Mouse (Mus musculus) frontal cortex, adult 2 months (tissue): Measurements from ENCODE around the gene Mus81. TPM values are rescaled to one million over a fixed set of nuclear protein-coding genes. Genes with fewer than 3 reads are reported as not detected.

ENCODE experiments used
- DNase-seq, 2 experiments: peaks; one replicate each; pipeline ENCODE4 v3.0.0; 2022; ENCODE audit warnings: low spot score in 1 of 2; ENCODE audit errors: extremely low spot score in 1 of 2
- polyA plus RNA-seq: library from polyadenylated mRNA; depleted of rRNA; stranded (reverse); fragments of >200 nt; gene quantifications from 2 replicates; pipeline ENCODE4 v1.2.3, GENCODE M21; 2012

Gene Mus81
- polyA plus RNA-seq, 1 experiment: 42.4 TPM

DNA sequence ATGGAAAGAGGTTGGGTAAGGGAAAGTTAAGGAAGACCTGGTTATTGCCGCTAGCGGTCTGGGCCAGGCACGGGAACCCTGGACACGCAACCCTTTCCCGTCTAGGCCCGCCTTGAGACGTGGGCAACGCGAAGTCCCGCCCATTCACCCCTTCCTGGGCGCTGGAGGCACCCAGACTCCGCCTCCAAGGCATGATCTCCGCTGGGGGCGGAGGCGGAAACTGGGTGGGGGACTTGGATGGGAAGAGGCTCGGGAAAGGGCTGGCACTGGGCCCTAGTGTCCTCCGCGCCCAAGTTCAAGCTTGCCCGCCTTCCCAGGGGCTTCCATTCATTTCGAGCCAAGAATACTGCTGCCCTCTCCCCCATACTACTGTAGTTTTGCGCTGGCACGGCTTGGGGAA is 14.5 kb downstream of the Mus81 start, which contains the start of gene Efemp2:
Efemp2 (plus strand) TSS at position 235 of the 400 bp plus-strand sequence.
- peak in 1 of 2 experiments; percentile 70 for DNase-seq

DNA sequence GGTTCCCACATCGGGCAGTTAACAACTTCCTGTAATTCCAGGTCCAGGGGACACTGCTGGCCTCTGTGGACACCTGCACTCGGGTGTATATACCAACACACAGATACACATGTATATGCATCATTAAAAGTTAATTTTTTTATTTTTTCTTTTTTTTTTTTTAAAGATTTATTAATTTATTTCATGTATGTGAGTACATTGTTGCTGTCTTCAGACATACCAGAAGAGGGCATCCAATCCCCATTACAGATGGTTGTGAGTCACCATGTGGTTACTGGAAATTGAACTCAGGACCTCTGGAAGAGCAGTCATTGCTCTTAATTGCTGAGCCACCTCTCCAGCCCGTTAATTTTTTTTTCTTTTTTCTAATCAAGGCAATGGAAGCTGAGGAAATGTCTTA is 15.3 kb downstream of the Mus81 start:
- DNase-seq: no peak

DNA sequence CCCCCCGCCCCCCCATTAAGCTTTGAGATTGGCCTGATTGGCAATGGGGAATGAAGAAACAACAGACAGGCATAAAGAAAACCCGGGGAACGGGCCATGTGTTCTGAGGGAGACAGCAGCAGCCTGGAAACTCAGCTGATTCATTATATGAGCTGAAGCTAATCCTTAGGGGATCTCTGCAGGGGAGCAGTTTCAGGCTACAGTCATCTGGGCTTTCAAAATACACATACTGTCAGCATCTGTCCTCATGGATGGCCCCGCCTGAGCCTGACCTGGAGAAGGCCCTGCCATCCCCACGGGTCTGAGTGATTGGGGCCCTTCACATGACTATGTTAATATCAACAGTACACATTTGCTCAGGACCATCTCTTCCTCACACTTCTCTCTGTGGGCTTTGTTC is 16.4 kb downstream of the Mus81 start:
- no peak for DNase-seq

DNA sequence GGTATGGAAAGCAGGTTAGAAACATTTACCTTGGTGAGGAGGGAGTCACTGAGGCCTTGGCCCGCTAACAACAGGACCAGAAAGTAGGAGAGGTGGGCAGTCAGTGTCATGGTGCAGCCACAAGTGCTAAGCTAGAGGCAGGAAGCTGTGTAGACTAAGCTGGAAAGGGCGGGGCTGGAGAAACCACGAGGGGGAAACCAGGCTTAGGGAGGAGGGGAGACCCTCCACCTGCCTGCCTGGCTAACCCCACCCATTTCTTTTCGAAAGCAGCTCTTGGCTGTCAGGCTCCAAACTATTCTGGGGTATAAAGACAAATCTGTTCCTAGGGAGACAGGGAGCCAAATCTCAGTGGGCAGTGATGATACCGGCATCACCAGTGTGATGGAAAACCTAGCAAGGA is 19.8 kb downstream of the Mus81 start, which contains the start of gene Ctsw:
Ctsw (minus strand) TSS at position 134 of the 400 bp plus-strand sequence.
- no peak for DNase-seq

DNA sequence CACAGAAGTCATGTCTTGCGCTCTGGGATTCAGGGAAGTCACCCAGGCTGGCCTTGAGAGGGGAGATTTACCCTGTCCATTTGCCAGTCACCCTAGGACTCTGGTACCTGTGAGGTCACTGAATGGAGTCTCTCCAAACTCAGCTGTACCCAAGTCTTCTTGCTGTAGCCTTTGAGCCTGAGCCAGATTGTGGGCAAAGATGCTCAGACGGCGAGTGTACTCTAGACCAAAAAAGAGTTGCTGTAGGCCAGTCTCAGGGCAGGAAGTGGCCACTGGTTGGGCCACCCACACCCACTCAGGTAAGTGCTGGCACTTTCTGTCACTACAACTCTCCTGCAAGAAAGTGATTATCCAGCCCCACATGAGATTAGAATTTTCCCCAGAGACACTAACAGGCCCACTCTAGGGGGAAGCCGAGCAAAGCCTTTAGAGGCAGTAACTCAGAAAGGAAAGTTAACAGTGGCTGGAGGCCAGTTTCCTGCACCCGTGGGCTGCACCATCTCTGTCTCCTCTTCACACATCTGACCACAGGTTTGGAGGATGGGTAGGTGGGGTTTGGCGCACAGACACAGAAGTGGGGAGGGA is 21.2 kb downstream of the Mus81 start:
- no peak for DNase-seq

DNA sequence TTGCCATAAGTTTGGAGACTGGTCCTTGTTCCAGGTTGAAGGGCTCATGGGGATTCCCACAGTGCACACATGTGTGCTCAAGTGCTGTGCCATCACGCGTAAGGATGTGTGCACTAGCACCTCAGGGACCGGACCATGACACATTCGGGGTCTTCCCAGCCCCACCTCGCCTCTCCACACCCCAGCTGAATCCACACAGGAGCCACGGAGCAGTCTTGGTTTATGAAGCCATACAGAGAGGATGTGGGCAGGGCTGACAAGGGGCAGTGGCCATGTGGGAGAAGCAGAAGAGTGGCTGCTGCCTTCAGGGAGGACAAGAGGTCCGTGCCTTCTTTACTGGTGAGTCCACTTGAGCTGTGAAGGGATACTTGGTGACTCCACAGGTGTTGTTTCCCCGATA is 23.2 kb downstream of the Mus81 start:
- DNase-seq: no peak

DNA sequence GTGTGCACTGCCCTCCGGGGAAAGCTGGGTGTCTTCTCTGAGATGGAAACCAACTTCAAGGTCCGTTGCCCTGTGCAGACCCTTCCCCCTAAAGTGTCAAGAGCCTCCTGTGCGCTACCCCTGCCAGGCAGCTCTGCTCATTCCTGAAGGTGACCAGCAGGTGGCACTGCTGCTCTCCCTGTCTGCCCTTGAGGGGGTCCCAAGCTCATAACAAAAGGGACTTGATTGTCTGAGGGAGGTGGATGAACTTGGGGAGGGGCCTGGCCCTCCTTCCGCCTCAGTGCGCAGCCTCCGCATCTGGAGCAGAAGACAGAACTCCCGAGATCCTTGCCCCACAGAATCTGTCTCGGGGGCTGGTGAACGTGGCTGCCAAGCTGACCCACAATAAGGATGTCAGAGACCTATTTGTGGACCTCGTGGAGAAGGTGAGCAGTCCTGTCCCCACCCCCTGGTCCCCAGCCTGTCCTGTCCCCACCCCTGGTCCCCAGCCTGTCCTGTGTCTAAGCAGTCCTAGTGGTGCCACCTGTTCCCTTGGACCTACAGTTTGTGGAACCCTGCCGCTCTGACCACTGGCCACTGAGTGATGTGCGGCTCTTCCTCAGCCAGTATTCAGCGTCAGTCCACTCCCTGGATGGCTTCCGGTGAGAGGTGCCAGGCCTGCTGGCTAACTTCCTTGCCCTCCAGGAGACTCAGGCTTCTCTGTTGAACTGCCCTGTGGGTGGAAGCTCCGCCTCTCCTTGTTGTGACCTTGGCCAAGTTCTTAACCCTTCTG is 24.2 kb downstream of the Mus81 start:
- peak in 1 of 2 experiments; percentile 56 for DNase-seq

DNA sequence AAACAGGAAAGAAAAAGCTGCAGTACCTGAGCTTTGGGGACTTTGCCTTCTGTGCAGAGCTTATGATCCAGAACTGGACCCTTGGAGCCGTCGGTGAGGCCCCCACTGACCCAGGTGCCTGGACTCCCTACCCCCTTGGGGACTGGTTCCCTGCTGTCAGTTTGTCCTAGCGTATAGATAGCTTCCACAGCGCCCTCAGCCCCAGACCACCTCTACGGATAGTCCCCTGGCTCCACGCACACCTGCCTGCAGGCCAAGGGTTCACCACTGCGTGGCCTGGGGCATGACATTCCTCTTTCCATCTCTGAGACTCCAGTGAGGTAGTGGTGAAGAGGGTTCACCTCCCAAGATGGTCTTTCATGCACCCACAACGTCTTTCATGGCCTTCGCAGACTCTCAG is 25.0 kb downstream of the Mus81 start:
- DNase-seq: no peak

DNA sequence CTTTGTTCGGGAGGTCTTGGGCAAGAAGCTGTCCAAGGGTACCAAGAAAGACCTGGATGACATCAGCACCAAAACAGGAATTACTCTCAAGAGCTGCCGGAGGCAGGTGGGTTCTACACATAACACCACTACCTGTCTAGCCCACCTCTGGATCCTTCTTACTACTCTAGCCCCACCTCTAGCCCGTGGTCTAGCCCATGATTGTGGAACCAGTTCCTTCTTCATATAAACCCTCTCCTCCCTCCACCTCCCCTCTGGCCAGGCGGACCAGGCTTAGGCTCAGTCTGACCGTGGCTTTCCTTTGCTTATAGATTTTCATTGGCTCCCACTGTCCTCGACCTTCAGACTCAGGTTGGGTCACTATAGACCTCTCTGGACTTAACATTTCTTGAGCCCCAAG is 26.8 kb downstream of the Mus81 start:
- no peak for DNase-seq

DNA sequence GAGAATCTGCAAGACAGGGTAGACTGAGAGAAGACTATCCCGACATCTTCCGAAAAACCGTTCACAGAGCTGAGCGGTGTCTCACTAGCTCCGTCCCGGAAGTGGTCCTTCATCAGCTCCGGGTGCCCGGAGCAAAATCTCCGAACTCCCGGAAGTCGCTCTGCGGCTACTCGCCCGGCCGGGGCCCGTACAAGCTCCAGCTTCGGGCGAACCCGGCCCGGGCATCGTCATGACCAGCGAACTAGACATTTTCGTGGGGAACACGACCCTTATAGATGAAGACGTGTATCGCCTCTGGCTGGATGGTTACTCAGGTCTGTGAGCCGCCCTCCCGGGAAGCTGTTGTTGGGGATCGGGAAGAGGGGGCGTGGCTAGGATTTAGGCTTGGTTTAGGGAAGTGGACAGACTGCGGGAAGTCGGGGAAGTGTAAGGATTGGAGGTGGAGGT is 27.7 kb downstream of the Mus81 start, which contains the start of gene Fibp:
Fibp (plus strand) TSS at position 151 of the 447 bp plus-strand sequence.
- peak; percentile 60 to 91 for DNase-seq

DNA sequence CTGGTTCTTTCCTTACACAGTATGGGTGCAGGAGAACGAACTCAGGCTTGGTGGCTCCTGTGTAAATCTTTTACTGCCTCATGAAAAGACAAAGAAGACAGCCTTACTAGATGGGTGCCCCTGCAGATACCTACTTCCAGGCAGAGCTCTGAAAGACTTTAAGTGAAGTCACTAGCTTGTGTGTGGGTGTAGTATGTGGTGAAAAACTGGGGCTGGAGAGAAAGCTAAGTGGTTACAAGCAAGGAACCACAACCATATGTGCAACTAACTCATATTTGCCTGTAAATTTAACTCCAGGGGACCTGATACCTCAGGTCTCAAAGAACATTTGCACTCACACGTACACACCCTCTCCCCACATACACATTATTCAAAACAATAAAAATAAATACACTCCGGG is 28.3 kb downstream of the Mus81 start:
- peak in 1 of 2 experiments; percentile 49 for DNase-seq

DNA sequence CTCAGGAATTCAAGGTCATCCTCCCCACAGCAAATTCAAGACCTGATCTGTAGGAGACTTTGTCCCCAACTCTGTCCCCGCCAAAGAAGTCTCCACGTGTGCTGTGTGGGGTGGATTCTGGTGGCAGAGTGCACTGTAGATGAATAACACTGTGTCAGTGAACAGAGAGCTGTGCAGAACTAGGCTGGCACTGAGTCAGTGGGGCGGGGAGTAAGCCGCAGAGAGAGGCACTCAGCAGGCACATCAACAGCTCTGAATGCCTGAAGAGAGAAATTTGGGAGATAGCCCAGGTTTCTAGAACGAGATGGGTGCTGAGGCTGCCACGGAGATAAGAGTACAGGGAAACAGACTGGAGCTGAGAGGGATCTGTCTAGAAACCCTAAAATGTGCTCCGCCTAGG is 29.2 kb downstream of the Mus81 start:
- DNase-seq: peak in 1 of 2 experiments; percentile 69

DNA sequence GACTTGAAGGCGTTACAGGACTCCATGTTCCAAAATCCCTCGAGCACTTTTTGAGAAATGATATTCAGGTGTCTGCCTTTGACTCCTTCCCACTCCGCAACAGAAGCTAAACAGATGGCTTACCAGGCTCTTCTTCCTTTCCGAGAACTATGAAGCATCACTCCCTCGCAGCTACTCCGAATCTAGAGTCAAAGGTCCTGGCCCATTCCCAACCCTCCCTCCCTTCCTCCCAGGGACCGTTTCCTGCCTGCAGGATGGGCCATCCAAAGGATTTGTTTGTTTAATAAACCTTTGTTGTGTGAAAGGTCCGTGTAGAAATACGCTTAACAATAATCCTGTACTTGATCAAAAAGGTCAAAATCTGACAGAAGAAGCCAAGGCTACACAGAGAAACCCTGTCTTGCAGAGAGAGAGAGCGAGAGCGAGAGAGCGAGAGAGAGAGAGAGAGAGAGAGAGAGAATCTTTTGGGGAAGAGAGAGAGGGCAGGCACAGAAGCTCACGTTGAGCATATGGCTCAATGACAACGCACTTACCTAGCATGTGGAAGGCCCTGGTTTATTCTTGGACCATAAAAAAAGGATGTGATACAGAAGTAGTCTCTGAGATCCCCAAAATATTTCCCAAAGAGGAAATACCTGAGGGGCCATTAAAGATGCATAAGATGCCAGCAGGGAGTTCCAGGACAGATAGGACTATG is 30.3 kb downstream of the Mus81 start, which contains the start of gene Ccdc85b:
Ccdc85b (minus strand) TSS at position 149 of the 697 bp plus-strand sequence.
- DNase-seq: no peak

DNA sequence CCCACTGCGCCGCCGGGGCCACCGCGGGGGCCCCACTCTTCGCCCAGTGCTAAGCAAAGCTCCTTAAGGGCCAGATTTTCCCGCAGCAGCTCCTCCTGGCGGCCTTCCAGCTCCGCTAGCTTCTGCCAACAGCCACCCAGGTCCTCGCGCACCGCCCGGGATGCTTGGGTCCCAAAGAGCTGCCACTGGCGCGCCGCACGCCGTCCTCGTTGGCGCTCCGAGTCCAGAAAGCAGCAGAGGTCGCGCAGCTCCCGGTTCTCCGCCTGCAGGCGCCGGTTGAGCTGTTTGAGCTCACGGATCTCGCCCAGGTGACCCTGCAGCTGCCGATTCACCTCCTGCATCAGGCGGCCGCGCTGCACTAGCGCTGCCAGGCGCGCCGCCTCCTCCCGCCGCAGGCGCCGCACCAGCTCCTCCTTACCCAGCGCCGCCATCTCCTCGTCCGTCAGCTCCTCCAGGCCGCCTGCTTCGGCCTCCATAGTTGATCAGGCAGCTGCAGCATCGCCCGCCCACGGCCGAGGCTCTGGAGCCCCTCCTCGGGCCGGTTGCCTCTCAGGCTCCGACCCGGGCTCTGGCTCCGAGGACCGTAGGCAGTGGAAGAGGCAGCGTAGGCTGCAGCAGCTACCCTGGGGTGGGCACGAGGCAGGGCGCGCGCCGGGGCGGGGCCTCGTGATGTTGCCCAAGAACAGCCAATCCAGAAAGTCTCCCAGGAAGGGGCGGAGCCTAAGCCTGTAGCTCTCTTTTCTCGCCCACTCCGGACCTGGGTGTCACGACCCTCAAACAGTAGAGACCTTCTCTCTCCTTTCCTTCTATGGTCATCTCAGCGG is 31.1 kb downstream of the Mus81 start:
- peak; percentile 93 to 97 for DNase-seq

DNA sequence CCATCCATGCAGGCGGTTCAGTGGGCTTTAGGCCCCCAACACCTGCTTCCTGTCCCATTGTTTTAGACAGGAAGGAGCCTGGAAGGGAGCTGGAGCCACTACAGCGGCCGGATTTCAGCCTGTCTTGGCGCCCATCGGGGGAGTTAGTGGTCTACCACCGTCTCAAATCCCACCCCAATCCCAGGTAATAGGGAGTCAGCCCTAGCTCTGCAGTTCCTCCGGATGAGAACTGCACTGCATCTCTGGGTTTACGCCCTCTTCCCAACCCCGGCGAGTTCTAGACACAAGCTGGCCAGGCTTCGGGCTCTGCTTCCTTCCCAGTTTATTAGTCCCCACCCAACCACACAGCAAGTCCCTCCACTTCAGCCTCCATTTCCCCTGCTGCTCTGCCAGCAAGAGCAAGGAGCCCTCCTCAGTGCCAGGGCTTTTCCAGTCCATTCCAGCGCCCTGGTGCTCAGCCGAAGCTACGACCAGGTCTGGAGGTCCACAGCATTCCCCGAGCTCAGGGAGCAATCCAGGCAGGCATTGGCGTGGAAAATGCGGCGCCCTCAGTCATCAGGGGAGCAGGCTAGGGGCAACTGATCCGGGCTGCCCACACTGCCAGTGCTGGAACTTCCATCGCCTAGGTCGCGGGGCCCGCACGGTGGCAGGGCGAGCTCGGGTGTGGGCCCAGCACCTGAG is 31.8 kb downstream of the Mus81 start:
- DNase-seq: no peak

DNA sequence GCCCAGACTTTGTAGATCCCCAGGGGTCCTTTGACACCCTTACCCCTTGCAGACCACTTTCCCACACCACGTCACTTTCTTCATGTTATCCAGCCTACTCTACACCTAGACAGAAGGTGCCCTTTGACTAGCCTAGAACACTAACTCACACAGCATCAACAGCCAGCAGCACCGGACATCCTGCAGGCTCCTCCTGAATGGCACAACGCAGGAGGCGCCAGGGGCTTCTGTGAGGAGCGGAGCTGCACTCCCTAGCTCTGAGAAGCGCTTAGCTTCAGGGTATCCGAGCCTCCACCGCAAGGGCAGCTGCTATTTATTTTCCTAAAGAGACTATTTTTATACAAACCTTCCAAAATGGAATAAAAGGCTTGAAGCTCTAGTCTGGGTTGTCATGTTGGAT is 32.6 kb downstream of the Mus81 start:
- DNase-seq: no peak

DNA sequence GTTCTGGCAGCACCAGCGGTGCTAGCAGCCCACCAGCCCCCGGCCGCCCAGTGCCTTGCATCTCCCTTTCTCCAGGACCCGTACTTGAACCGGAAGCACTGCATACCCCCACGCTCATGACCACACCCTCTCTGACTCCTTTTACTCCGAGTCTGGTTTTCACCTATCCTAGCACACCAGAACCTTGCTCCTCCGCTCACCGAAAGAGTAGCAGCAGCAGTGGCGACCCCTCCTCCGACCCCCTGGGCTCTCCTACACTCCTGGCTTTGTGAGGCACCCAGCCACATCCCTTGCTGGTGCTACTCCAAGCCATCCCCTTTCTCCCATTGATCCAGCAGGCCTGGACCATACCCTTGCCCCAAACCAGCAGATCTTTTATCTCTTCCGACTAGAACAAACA is 33.2 kb downstream of the Mus81 start:
- no peak for DNase-seq

DNA sequence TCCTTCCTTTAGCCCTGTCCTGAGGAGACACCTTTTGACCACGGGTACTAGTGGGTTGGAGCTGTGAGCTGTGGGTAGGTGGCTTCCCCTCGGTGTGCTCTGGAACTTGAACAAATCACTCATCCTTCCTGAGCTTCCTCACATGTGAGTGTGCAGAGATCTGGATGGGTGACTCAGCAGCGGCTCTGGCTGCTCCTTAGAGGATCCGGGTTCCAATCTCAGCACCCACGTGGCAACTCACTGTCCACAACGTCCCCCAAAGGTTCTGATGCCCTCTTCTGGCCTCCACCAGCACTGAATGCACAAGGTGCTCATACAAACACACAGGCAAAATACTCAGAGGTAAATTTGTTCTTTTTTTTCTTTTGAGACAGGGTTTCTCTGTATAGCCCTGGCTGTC is 36.4 kb downstream of the Mus81 start:
- no peak for DNase-seq

DNA sequence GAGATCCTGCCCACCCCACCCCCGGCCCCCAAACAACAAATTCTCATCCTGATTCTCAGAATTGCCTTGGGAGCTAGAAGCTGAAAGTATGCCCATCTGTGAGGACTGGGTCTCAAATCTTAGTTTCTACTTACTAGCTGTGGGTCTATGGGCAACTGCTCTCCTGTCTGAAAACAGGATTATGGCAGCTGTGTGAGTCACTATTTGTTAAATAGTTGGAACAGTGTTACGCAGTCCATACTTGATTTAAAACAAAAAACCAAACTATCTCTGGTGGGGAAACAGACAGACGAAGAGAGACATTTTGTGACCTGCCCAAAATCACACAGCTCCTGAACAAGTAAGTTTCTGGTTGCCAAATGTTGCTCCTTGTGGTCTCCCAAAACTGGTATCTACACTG is 38.5 kb downstream of the Mus81 start:
- DNase-seq: no peak
